Mouse (Mus musculus) megakaryocyte, adult 5-6 weeks (primary cell): ENCODE measurements around the gene Tbce. TPM values are rescaled to one million over a fixed set of nuclear protein-coding genes. Genes with fewer than 3 reads are reported as not detected.

Experiments used
- ATAC-seq: 2 replicates; pipeline ENCODE4 v1.8.0; 2016; ENCODE audit warnings: mild to moderate bottlenecking, inconsistent platforms; ENCODE audit not compliant: poor library complexity, severe bottlenecking
- total RNA-seq, 2 experiments: library from RNA; stranded (forward) in 1 of 2; stranded (reverse) in 1 of 2; fragments of 153-499, 151-499 nt in 1 of 2; fragments of 221-1000, 200-1000 nt in 1 of 2; gene quantifications; 2 replicates each; pipeline versions ENCODE4 v1.2.3 to v1.2.4; 2015 to 2017

Tbce gene
- 60.2 and 62.8 TPM in 2 replicates for total RNA-seq (2015)
- 49.6 and 49.8 TPM in 2 replicates for total RNA-seq (2017)

DNA sequence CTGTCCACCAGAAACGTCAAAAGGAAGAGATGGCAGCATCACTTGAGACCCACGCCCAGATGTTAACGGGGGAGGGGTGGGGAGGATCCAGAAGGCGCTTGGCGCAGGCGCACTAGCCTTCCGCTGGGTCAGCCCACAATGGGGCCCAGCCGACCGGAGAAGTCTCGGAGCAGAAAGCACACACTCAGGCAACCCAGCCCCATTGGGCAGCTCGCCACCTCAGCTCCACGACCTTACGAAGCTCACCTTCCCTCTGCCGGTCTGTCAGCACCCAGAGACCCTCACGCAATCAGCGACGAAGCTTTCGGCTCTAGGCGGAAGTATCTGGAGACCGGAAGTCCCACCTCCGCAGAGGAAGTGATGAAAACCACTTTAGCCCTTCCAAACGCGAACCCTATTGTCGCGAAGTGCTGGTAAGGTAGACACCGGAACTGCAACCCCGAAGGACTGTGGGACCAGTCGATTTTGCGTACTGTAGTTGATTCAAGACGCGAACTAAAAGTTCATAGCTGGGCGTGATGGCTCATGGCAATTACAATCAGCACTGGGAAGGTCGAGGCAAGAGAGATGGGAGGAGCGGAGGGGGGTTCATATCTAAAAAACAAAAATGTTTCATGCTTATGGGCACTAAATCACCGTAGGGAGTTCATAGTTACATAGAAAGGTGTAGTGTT lies at the start of gene Tbce:
Gene Tbce, minus strand, starts transcription at position 347 of the 674 bp plus-strand sequence.
- peak; percentile 98 for ATAC-seq

- ATAC-seq: no peak
Measured at GRCm38 (mm10) chr13:14088669-14089068, 49.2 kb upstream of the Tbce start.

DNA sequence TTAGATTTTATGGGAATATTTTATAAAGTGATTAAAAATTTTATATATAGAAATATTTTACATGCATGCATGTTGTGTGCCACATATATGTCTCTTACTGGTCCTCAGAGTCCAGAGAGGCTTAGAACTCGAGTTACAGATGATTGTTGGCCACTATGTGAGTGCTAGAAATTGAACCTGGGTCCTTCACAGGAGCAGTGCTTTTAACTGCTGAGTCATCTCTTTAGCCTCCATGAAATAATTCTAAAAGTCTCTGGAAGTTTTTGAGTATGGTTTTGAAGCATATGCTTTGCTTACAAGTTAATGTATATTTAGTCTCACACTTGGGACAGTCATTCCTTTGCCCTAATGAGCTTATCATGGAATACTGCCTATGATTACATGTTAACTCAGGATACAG lies 35.9 kb upstream of the Tbce start:
- no peak for ATAC-seq

- ATAC-seq: no peak
Measured at GRCm38 (mm10) chr13:14074371-14074770, 34.9 kb upstream of the Tbce start.

DNA sequence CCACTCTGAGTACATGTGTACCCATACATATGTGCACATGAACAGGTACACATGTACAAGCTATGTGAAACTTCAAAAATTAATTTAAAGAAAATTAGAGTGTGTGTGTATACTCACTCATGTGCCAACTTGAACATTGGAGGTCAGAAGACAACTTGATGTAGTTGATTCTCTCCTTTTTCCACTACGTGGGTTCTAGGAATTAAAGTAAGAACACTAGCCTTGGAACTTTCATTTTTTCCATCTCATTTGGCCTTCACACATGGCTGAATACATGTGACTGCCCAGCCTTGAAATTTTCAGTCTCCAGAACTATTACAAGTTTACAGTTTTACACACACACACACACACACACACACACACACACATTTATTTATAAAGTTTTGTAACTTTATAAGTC lies 29.9 kb upstream of the Tbce start:
- ATAC-seq: no peak

GRCm38 (mm10) chr13:14068035-14068434 lies 28.6 kb upstream of the Tbce start:
- no peak for ATAC-seq

- no peak for ATAC-seq
Measured at GRCm38 (mm10) chr13:14065701-14066100, 26.3 kb upstream of the Tbce start.

DNA sequence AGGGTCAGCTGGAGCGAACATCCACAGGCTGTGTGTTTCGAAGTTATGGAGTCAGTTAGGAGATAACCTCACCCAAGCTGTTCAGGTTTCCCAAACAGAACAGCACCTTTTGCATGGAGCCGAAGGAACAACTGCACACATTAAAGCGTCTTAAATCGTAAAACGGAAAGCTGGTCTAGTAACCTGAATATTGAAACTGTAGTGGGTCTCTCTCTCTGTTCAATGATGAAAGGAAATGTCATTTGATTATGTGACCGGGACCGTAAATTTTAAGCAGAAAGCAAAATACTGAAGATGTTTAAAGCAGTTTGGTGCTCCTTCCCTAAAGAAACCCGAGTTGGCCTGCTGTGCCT lies 25.6 kb upstream of the Tbce start:
- no peak for ATAC-seq

- peak; percentile 25 for ATAC-seq
Measured at GRCm38 (mm10) chr13:14064341-14065027, 25.0 kb upstream of the Tbce start.

DNA sequence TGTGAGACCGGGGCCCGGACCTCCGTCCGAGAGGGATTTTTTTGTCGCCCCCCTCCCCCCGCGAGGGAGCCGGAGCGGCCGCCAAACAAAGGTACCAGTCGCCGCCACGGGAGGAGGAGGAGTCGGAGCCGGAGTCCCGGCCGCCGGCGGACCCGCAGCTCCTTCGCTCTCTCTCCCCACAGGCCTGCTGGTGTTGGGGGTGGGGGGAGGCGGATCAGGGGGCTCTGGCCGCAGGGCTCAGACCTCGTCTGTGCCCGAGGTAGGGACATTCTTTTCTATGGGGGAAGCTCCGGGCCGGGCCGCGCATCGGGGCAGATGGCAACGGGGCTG lies 24.5 kb upstream of the Tbce start:
- peak; percentile 12 for ATAC-seq

GRCm38 (mm10) chr13:14063013-14063941 lies 23.8 kb upstream of the Tbce start, which contains the start of the genes Arid4b and Ggps1:
Arid4b (plus strand) TSS chr13:14063232.
Ggps1 (minus strand) TSS chr13:14063488.
- ATAC-seq: peak; percentile 84

DNA sequence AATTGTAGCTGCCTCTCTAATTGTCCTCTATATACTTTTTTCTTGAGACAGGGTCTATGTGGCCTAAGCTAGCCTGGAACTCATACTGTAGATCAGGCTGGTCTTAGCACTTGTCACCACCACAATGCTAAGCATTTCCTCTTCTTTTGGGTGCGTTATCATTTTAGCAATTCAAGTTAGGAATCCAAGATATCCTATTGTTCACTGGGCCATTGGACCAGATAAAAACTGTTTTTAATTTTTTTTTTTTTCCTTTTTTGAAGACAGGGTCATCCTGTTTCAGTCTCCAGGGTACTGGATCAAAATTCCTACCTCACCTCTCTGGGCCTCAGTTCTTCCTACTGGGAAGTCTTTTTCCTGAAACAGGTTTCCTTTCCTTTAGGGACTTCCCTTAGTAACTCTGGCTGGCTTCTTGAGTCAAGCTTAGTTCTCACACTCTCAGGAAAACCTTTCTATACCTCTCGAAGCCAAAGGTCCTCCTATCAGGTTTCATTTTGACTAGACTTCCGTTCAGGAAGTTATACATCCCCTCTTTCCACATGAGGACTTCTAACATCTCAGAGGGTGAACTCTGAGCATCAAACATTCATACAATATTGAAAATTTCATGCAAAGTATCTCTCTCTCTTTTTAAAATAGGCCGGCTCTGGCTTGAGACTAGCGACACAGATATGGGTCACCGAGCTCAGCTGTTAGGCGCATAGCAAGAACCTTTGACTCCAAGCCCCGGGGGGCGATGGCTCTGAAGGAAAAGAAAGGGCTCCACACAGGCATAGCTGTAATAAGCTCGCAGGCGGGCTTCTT lies 23.0 kb upstream of the Tbce start:
- no peak for ATAC-seq

- no peak for ATAC-seq
Measured at GRCm38 (mm10) chr13:14059582-14059981, 20.1 kb upstream of the Tbce start.

GRCm38 (mm10) chr13:14056801-14057200 lies 17.4 kb upstream of the Tbce start:
- ATAC-seq: no peak

- no peak for ATAC-seq
Measured at GRCm38 (mm10) chr13:14049878-14050277, 10.4 kb upstream of the Tbce start.

DNA sequence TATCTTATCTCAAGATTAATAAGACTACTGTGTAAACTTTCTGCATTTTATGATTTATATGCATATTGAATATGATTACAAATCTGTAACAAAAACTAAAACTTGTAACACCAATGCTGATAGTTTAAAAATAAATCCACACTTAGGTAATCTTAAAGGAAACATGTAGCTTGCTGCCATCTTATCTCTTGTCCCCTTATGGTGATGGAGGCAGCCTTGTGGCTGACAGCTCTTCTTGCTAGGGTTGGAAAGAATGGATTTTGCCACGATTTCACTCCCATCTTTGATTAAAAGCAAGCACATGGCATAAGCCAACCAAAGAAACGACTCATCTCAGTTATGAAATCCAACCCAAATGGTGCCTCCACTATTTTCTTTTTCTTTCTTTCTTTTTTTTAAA lies 5.1 kb upstream of the Tbce start:
- ATAC-seq: no peak

GRCm38 (mm10) chr13:14043851-14044250 lies 4.4 kb upstream of the Tbce start:
- ATAC-seq: no peak

DNA sequence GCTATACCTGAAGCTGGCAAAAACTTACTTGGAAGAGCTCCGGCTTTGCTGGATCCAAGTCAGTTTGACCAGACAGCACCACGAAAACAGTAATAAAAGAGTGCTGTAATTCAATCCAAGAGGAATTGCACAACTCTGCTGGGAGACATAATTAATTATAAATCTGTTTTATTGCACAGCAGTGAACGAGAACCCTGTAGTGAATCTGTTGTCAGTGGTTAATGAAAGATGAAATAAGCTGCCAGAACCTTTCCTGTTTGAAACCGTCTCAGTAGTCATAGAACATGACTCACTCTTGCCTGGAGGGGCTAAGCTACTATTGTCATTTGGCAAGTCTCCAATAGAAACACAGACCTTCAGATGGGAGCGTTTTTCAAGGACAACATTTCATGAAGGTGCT lies 748 bp upstream of the Tbce start:
- no peak for ATAC-seq

DNA sequence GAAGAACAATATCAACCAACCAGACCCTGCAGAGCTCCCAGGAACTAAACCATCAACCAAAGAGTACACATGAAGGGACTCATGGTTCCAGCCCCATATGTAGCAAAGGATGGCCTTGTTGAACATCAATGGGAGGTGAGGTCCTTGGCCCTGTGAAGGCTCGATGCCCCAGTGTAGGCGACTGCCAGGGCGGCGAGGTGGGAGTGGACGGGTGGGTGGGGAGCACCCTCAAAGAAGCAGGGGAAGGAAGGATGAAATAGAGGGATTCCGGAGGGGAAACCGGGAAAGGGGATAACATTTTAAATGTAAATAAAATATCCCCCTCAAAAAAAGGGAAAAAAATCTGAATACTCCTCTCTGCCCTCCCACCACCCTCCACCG lies 537 bp downstream of the Tbce start:
- no peak for ATAC-seq

GRCm38 (mm10) chr13:14035875-14036630 lies 3.4 kb downstream of the Tbce start:
- ATAC-seq: no peak
